Mouse (Mus musculus) liver, embryonic 15.5 days (tissue): ENCODE measurements at regions not wholly inside any gene's neighbourhood (a gene's known extent, or its start where the extent isn't known, plus 50 kb on each side); places are given as distances from the start of the nearest gene placed in this dataset.

ENCODE experiments used
- ATAC-seq: fragments of 200-750 bp; cut with Nextera tagmentation; 2 replicates; pipeline ENCODE4 v1.8.0; 2017; ENCODE audit warnings: moderate number of reproducible peaks, mild to moderate bottlenecking, moderate library complexity; ENCODE audit not compliant: insufficient read depth
- H3K27ac ChIP-seq: fragments of 300-500 bp; sonication (generic); replicated peaks from 2 replicates; pipeline ENCODE4 v1.5.1; 2015; ENCODE audit warnings: mild to moderate bottlenecking, inconsistent platforms
- H3K27me3 ChIP-seq: fragments of 300-500 bp; sonication (generic); 2 replicates; pipeline ENCODE4 v1.6.1; 2015; ENCODE audit warnings: mild to moderate bottlenecking, inconsistent platforms
- H3K36me3 ChIP-seq: fragments of 300-500 bp; sonication (generic); replicated peaks from 2 replicates; pipeline ENCODE4 v1.6.1; 2015; ENCODE audit warnings: moderate library complexity, mild to moderate bottlenecking, inconsistent platforms
- H3K4me1 ChIP-seq: fragments of 300-500 bp; sonication (generic); replicated peaks from 2 replicates; pipeline ENCODE4 v1.6.1; 2015; ENCODE audit warnings: inconsistent platforms
- H3K4me2 ChIP-seq: fragments of 300-500 bp; sonication (generic); 2 replicates; pipeline ENCODE4 v1.6.1; 2015; ENCODE audit warnings: moderate library complexity, mild to moderate bottlenecking, inconsistent platforms
- H3K4me3 ChIP-seq: fragments of 300-500 bp; sonication (generic); replicated peaks from 2 replicates; pipeline ENCODE4 v1.5.1; 2015; ENCODE audit warnings: mild to moderate bottlenecking, inconsistent platforms
- H3K9ac ChIP-seq: fragments of 300-500 bp; sonication (generic); 2 replicates; pipeline ENCODE4 v1.6.1; 2015; ENCODE audit warnings: moderate library complexity, mild to moderate bottlenecking, inconsistent platforms
- H3K9me3 ChIP-seq: fragments of 300-500 bp; sonication (generic); replicated peaks from 2 replicates; pipeline ENCODE4 v1.6.1; 2016; ENCODE audit warnings: inconsistent platforms
- WGBS: fragments of 180-500 bp; shearing (Covaris S2); methylation state at CpG from one replicate; pipeline ENCODE4 v1.1.7; 2015; ENCODE audit warnings: mixed read lengths; ENCODE audit not compliant: insufficient replicate concordance; 5-methylcytosine and 5-hydroxymethylcytosine counted together

- no peak for ATAC-seq
- H3K4me1 ChIP-seq, result no peaks in the 10 kb centered on the region
- no peak overlapping the region for H3K9ac ChIP-seq
- H3K27me3 ChIP-seq, result no peaks in the 10 kb centered on the region
- H3K27ac ChIP-seq, result no peak overlapping the region
- H3K36me3 ChIP-seq, result no peaks in the 10 kb centered on the region
- H3K4me2 ChIP-seq, result no peak overlapping the region
- no peak overlapping the region for H3K4me3 ChIP-seq
- 60% methylated on average over 7 of the region's 7 CpGs for WGBS
- no peaks in the 10 kb centered on the region for H3K9me3 ChIP-seq
These were observed 1944.6 kb upstream of the Lrrc6 start for GRCm38 (mm10) chr15:68445341-68445740.

- H3K9ac ChIP-seq, result no peak overlapping the region
- H3K9me3 ChIP-seq, result no peaks in the 10 kb centered on the region
- no peaks in the 10 kb centered on the region for H3K36me3 ChIP-seq
- no peaks in the 10 kb centered on the region for H3K27me3 ChIP-seq
- no peak for ATAC-seq
- H3K4me1 ChIP-seq, result no peaks in the 10 kb centered on the region
- H3K27ac ChIP-seq, result no peak overlapping the region
- 50% methylated on average over 9 of the region's 9 CpGs for WGBS
- no peak overlapping the region for H3K4me3 ChIP-seq
- no peak overlapping the region for H3K4me2 ChIP-seq
These were observed 1939.9 kb upstream of the Lrrc6 start for GRCm38 (mm10) chr15:68440636-68441035.

- no peak overlapping the region for H3K9ac ChIP-seq
- no peaks in the 10 kb centered on the region for H3K4me1 ChIP-seq
- H3K36me3 ChIP-seq, result no peaks in the 10 kb centered on the region
- no peaks in the 10 kb centered on the region for H3K9me3 ChIP-seq
- no peak overlapping the region for H3K27ac ChIP-seq
- no peak overlapping the region for H3K4me3 ChIP-seq
- no peaks in the 10 kb centered on the region for H3K27me3 ChIP-seq
- no peak overlapping the region for H3K4me2 ChIP-seq
- no peak for ATAC-seq
- WGBS, result 11% methylated on average over 3 of the region's 3 CpGs
These were observed 1935.3 kb upstream of the Lrrc6 start for GRCm38 (mm10) chr15:68435961-68436360.

GRCm38 (mm10) chr15:68431251-68431650 lies 1930.5 kb upstream of the Lrrc6 start:
- H3K4me2 ChIP-seq, result no peak overlapping the region
- ATAC-seq, result no peak
- 32% methylated on average over 2 of the region's 2 CpGs for WGBS
- no peak overlapping the region for H3K4me3 ChIP-seq
- H3K9me3 ChIP-seq, result no peaks in the 10 kb centered on the region
- no peak overlapping the region for H3K27ac ChIP-seq
- no peak overlapping the region for H3K9ac ChIP-seq
- H3K36me3 ChIP-seq, result no peaks in the 10 kb centered on the region
- no peaks in the 10 kb centered on the region for H3K27me3 ChIP-seq
- H3K4me1 ChIP-seq, result no peaks in the 10 kb centered on the region

- no peaks in the 10 kb centered on the region for H3K4me1 ChIP-seq
- ATAC-seq, result no peak
- H3K9me3 ChIP-seq, result no peaks in the 10 kb centered on the region
- H3K36me3 ChIP-seq, result no peaks in the 10 kb centered on the region
- no peaks in the 10 kb centered on the region for H3K27me3 ChIP-seq
- no peak overlapping the region for H3K27ac ChIP-seq
- 47% methylated on average over 4 of the region's 4 CpGs for WGBS
- no peak overlapping the region for H3K9ac ChIP-seq
- H3K4me3 ChIP-seq, result no peak overlapping the region
- H3K4me2 ChIP-seq, result no peak overlapping the region
These were observed 1929.8 kb upstream of the Lrrc6 start for GRCm38 (mm10) chr15:68430486-68430885.

GRCm38 (mm10) chr15:68428444-68429228 lies 1927.9 kb upstream of the Lrrc6 start:
- Histone ChIP-seq H3K36me3 (no peaks in the 10 kb centered on the region), H3K4me1 (no peaks in the 10 kb centered on the region), H3K9ac (no peak overlapping the region), H3K27ac (no peak overlapping the region), H3K9me3 (no peaks in the 10 kb centered on the region), H3K4me2 (no peak overlapping the region), H3K4me3 (no peak overlapping the region), H3K27me3 (no peaks in the 10 kb centered on the region)
- no peak for ATAC-seq
- whole genome bisulfite sequencing, result 9% methylated on average over 6 of the region's 6 CpGs

GRCm38 (mm10) chr15:68417142-68417541 lies 1916.4 kb upstream of the Lrrc6 start:
- no peaks in the 10 kb centered on the region for H3K27me3 ChIP-seq

GRCm38 (mm10) chr15:68415401-68415925 lies 1914.8 kb upstream of the Lrrc6 start:
- WGBS, result 17% methylated on average over 3 of the region's 3 CpGs
- no peak for ATAC-seq
- no peak overlapping the region for H3K4me2 ChIP-seq
- no peak overlapping the region for H3K4me3 ChIP-seq
- H3K27me3 ChIP-seq, result no peaks in the 10 kb centered on the region
- no peak overlapping the region for H3K9ac ChIP-seq
- no peak overlapping the region for H3K27ac ChIP-seq
- no peaks in the 10 kb centered on the region for H3K36me3 ChIP-seq
- no peaks in the 10 kb centered on the region for H3K9me3 ChIP-seq
- no peaks in the 10 kb centered on the region for H3K4me1 ChIP-seq

More at GRCm38 (mm10) chr15:68417142-68417541, 1916.4 kb upstream of the Lrrc6 start:
- no peak overlapping the region for H3K9ac ChIP-seq
- no peak for ATAC-seq
- H3K9me3 ChIP-seq, result no peaks in the 10 kb centered on the region
- no peaks in the 10 kb centered on the region for H3K36me3 ChIP-seq
- no peak overlapping the region for H3K4me2 ChIP-seq
- H3K4me3 ChIP-seq, result no peak overlapping the region
- H3K27ac ChIP-seq, result no peak overlapping the region
- H3K4me1 ChIP-seq, result no peaks in the 10 kb centered on the region
- WGBS, result 29% methylated on average over 1 of the region's 1 CpGs

GRCm38 (mm10) chr15:68414047-68414446 lies 1913.3 kb upstream of the Lrrc6 start:
- no peaks in the 10 kb centered on the region for H3K27me3 ChIP-seq
- no peak overlapping the region for H3K4me3 ChIP-seq
- H3K9me3 ChIP-seq, result no peaks in the 10 kb centered on the region
- no peaks in the 10 kb centered on the region for H3K36me3 ChIP-seq
- 35% methylated on average over 4 of the region's 4 CpGs for WGBS
- H3K4me2 ChIP-seq, result no peak overlapping the region
- no peak overlapping the region for H3K9ac ChIP-seq
- no peaks in the 10 kb centered on the region for H3K4me1 ChIP-seq
- H3K27ac ChIP-seq, result no peak overlapping the region
- no peak for ATAC-seq

- no peaks in the 10 kb centered on the region for H3K4me1 ChIP-seq
- no peaks in the 10 kb centered on the region for H3K36me3 ChIP-seq
- H3K9me3 ChIP-seq, result no peaks in the 10 kb centered on the region
- H3K4me2 ChIP-seq, result no peak overlapping the region
- no peak overlapping the region for H3K4me3 ChIP-seq
- no peak overlapping the region for H3K9ac ChIP-seq
- no peak for ATAC-seq
- no peak overlapping the region for H3K27ac ChIP-seq
- WGBS, result 26% methylated on average over 2 of the region's 2 CpGs
- H3K27me3 ChIP-seq, result no peaks in the 10 kb centered on the region
These were observed 1912.0 kb upstream of the Lrrc6 start for GRCm38 (mm10) chr15:68412697-68413096.

- H3K27me3 ChIP-seq, result no peaks in the 10 kb centered on the region
- no peaks in the 10 kb centered on the region for H3K9me3 ChIP-seq
- no peaks in the 10 kb centered on the region for H3K36me3 ChIP-seq
- H3K4me3 ChIP-seq, result no peak overlapping the region
- H3K27ac ChIP-seq, result no peak overlapping the region
- 59% methylated on average over 3 of the region's 3 CpGs for WGBS
- no peak overlapping the region for H3K9ac ChIP-seq
- no peak for ATAC-seq
- H3K4me2 ChIP-seq, result no peak overlapping the region
- H3K4me1 ChIP-seq, result no peaks in the 10 kb centered on the region
These were observed 1911.4 kb upstream of the Lrrc6 start for GRCm38 (mm10) chr15:68412156-68412555.
